Mouse (Mus musculus) heart, embryonic 15.5 days (tissue): ENCODE results near the gene Pax3. TPM values are rescaled to one million over a fixed set of nuclear protein-coding genes. Genes with fewer than 3 reads are reported as not detected.

Source experiments
- ATAC-seq: fragments of 200-750 bp; cut with Nextera tagmentation; replicated peaks from 2 replicates; pipeline ENCODE4 v1.8.0; 2017; ENCODE audit warnings: low read depth, moderate TSS enrichment; ENCODE audit not compliant: insufficient number of reproducible peaks, insufficient read depth, low FRiP score
- H3K27ac ChIP-seq: fragments of 300-500 bp; sonication (generic); 2 replicates; pipeline ENCODE4 v1.5.1; 2015; ENCODE audit warnings: mild to moderate bottlenecking, inconsistent platforms
- H3K27me3 ChIP-seq: fragments of 300-500 bp; sonication (generic); 2 replicates; pipeline ENCODE4 v1.6.1; 2015; ENCODE audit warnings: inconsistent platforms
- H3K36me3 ChIP-seq: fragments of 300-500 bp; sonication (generic); 2 replicates; pipeline ENCODE4 v1.6.1; 2015; ENCODE audit warnings: mild to moderate bottlenecking, inconsistent platforms
- H3K4me1 ChIP-seq: fragments of 300-500 bp; sonication (generic); replicated peaks from 2 replicates; pipeline ENCODE4 v1.6.1; 2015; ENCODE audit warnings: inconsistent platforms
- H3K4me2 ChIP-seq: fragments of 300-500 bp; sonication (generic); 2 replicates; pipeline ENCODE4 v1.6.1; 2015; ENCODE audit warnings: inconsistent platforms, mild to moderate bottlenecking, moderate library complexity
- H3K4me3 ChIP-seq: fragments of 300-500 bp; sonication (generic); 2 replicates; pipeline ENCODE4 v1.5.1; 2015; ENCODE audit warnings: mild to moderate bottlenecking, inconsistent platforms
- H3K9ac ChIP-seq: fragments of 300-500 bp; sonication (generic); 2 replicates; pipeline ENCODE4 v1.6.1; 2015; ENCODE audit warnings: mild to moderate bottlenecking, inconsistent platforms
- H3K9me3 ChIP-seq: fragments of 300-500 bp; sonication (generic); replicated peaks from 2 replicates; pipeline ENCODE4 v1.6.1; 2016; ENCODE audit warnings: inconsistent platforms
- WGBS: fragments of 180-500 bp; shearing (Covaris S2); methylation state at CpG from one replicate; pipeline ENCODE4 v1.1.7; 2015; ENCODE audit warnings: mixed read lengths; 5-methylcytosine and 5-hydroxymethylcytosine counted together
- polyA plus RNA-seq: library from polyadenylated mRNA; unstranded; fragments of >200 nt; fragmentation: Nextera tagmentation; extraction: Ambion mirVana; gene quantifications from 2 replicates; pipeline ENCODE4 v1.2.1, GENCODE M21; 2015

Gene Pax3
- polyA plus RNA-seq, 1 experiment from 2014 or later, result 0.15 TPM

GRCm38 (mm10) chr1:78129267-78129666, 67.7 kb downstream of the Pax3 start:
- no peak overlapping the region for H3K27ac ChIP-seq
- no peaks in the 10 kb centered on the region for H3K4me1 ChIP-seq
- WGBS, result 47% methylated on average over 5 of the region's 5 CpGs
- H3K36me3 ChIP-seq, result no peaks in the 10 kb centered on the region
- no peak overlapping the region for H3K4me3 ChIP-seq
- no peaks in the 10 kb centered on the region for H3K9me3 ChIP-seq
- H3K27me3 ChIP-seq, result peaks cover 2% of the 10 kb centered on the region; the same call in 1 of the 2 replicates
- ATAC-seq, result no peak
- no peak overlapping the region for H3K4me2 ChIP-seq
- no peak overlapping the region for H3K9ac ChIP-seq

GRCm38 (mm10) chr1:78119899-78120560, 76.9 kb downstream of the Pax3 start:
- no peaks in the 10 kb centered on the region for H3K9me3 ChIP-seq
- H3K4me2 ChIP-seq, result no peak overlapping the region
- no peak overlapping the region for H3K27ac ChIP-seq
- no peak overlapping the region for H3K9ac ChIP-seq
- WGBS, result 18% methylated on average over 10 of the region's 10 CpGs
- H3K27me3 ChIP-seq, result 0 out of 2 replicates have a peak, but pooled peaks cover 9% of the 10 kb centered on the region
- H3K4me1 ChIP-seq, result no peaks in the 10 kb centered on the region
- H3K4me3 ChIP-seq, result no peak overlapping the region
- H3K36me3 ChIP-seq, result no peaks in the 10 kb centered on the region
- ATAC-seq, result no peak

GRCm38 (mm10) chr1:78116046-78116445, 80.9 kb downstream of the Pax3 start:
- H3K4me1 ChIP-seq, result no peaks in the 10 kb centered on the region
- H3K4me2 ChIP-seq, result no peak overlapping the region
- H3K9me3 ChIP-seq, result no peaks in the 10 kb centered on the region
- no peak overlapping the region for H3K27ac ChIP-seq
- H3K4me3 ChIP-seq, result no peak overlapping the region
- 77% methylated on average over 3 of the region's 3 CpGs for WGBS
- no peaks in the 10 kb centered on the region for H3K36me3 ChIP-seq
- no peak overlapping the region for H3K9ac ChIP-seq
- H3K27me3 ChIP-seq, result peaks cover 6% of the 10 kb centered on the region; the same call in 1 of the 2 replicates
- ATAC-seq, result no peak

- H3K27ac ChIP-seq, result no peak overlapping the region
- H3K9ac ChIP-seq, result no peak overlapping the region
- no peak overlapping the region for H3K4me3 ChIP-seq
- no peak for ATAC-seq
- WGBS, result 36% methylated on average over 6 of the region's 6 CpGs
- no peaks in the 10 kb centered on the region for H3K36me3 ChIP-seq
- H3K4me2 ChIP-seq, result no peak overlapping the region
- H3K4me1 ChIP-seq, result no peaks in the 10 kb centered on the region
- no peaks in the 10 kb centered on the region; the same call in 1 of the 2 replicates for H3K27me3 ChIP-seq
- no peaks in the 10 kb centered on the region for H3K9me3 ChIP-seq
These were observed 86.6 kb downstream of the Pax3 start for GRCm38 (mm10) chr1:78110311-78110710.

- Histone ChIP-seq H3K4me2 (no peak overlapping the region), H3K27me3 (no peaks in the 10 kb centered on the region), H3K4me3 (no peak overlapping the region), H3K4me1 (no peaks in the 10 kb centered on the region), H3K9me3 (no peaks in the 10 kb centered on the region), H3K36me3 (no peaks in the 10 kb centered on the region), H3K27ac (no peak overlapping the region), H3K9ac (no peak overlapping the region)
- WGBS, result 53% methylated on average over 7 of the region's 7 CpGs
- ATAC-seq, result no peak
These were observed 93.4 kb downstream of the Pax3 start for GRCm38 (mm10) chr1:78103511-78103910.

- H3K4me2 ChIP-seq, result no peak overlapping the region
- no peaks in the 10 kb centered on the region for H3K4me1 ChIP-seq
- no peak overlapping the region for H3K4me3 ChIP-seq
- no peak overlapping the region for H3K27ac ChIP-seq
- ATAC-seq, result no peak
- no peaks in the 10 kb centered on the region for H3K9me3 ChIP-seq
- H3K9ac ChIP-seq, result no peak overlapping the region
- H3K27me3 ChIP-seq, result no peaks in the 10 kb centered on the region
- no peaks in the 10 kb centered on the region for H3K36me3 ChIP-seq
- WGBS, result 87% methylated on average over 4 of the region's 4 CpGs
These were observed 103.3 kb downstream of the Pax3 start for GRCm38 (mm10) chr1:78093619-78094018.

GRCm38 (mm10) chr1:78088646-78089045, 108.3 kb downstream of the Pax3 start:
- 68% methylated on average over 2 of the region's 2 CpGs for WGBS

GRCm38 (mm10) chr1:78081761-78082160, 115.2 kb downstream of the Pax3 start:
- Histone ChIP-seq H3K4me3 (no peak overlapping the region), H3K9me3 (no peaks in the 10 kb centered on the region), H3K27ac (no peak overlapping the region), H3K9ac (no peak overlapping the region), H3K27me3 (no peaks in the 10 kb centered on the region), H3K4me2 (no peak overlapping the region), H3K4me1 (no peaks in the 10 kb centered on the region), H3K36me3 (no peaks in the 10 kb centered on the region)
- no peak for ATAC-seq
- WGBS, result 55% methylated on average over 18 of the region's 18 CpGs

More at GRCm38 (mm10) chr1:78088646-78089045, 108.3 kb downstream of the Pax3 start:
- ATAC-seq, result no peak
- H3K27ac ChIP-seq, result no peak overlapping the region
- no peak overlapping the region for H3K4me2 ChIP-seq
- no peak overlapping the region for H3K4me3 ChIP-seq
- H3K4me1 ChIP-seq, result no peaks in the 10 kb centered on the region
- no peaks in the 10 kb centered on the region for H3K9me3 ChIP-seq
- H3K27me3 ChIP-seq, result no peaks in the 10 kb centered on the region; the same call in 1 of the 2 replicates
- no peaks in the 10 kb centered on the region for H3K36me3 ChIP-seq
- no peak overlapping the region for H3K9ac ChIP-seq

- no peak overlapping the region for H3K27ac ChIP-seq
- 51% methylated on average over 5 of the region's 5 CpGs for whole genome bisulfite sequencing
- H3K9ac ChIP-seq, result no peak overlapping the region
- H3K9me3 ChIP-seq, result no peaks in the 10 kb centered on the region
- no peak overlapping the region for H3K4me3 ChIP-seq
- ATAC-seq, result no peak
- H3K36me3 ChIP-seq, result no peaks in the 10 kb centered on the region
- no peaks in the 10 kb centered on the region for H3K4me1 ChIP-seq
- no peaks in the 10 kb centered on the region for H3K27me3 ChIP-seq
- H3K4me2 ChIP-seq, result no peak overlapping the region
These were observed 136.1 kb downstream of the Pax3 start for GRCm38 (mm10) chr1:78060850-78061249.

GRCm38 (mm10) chr1:78057939-78058338, 139.0 kb downstream of the Pax3 start:
- ATAC-seq, result no peak
- H3K9me3 ChIP-seq, result no peaks in the 10 kb centered on the region
- H3K27me3 ChIP-seq, result no peaks in the 10 kb centered on the region
- no peak overlapping the region for H3K9ac ChIP-seq
- no peak overlapping the region for H3K4me3 ChIP-seq
- no peaks in the 10 kb centered on the region for H3K36me3 ChIP-seq
- WGBS, result 40% methylated on average over 4 of the region's 4 CpGs
- no peak overlapping the region for H3K4me2 ChIP-seq
- no peaks in the 10 kb centered on the region for H3K4me1 ChIP-seq
- no peak overlapping the region for H3K27ac ChIP-seq

- WGBS, result 68% methylated on average over 6 of the region's 6 CpGs
- H3K4me3 ChIP-seq, result no peak overlapping the region
- no peak overlapping the region for H3K27ac ChIP-seq
- no peak for ATAC-seq
- H3K4me1 ChIP-seq, result no peaks in the 10 kb centered on the region
- H3K4me2 ChIP-seq, result no peak overlapping the region
- no peaks in the 10 kb centered on the region for H3K9me3 ChIP-seq
- no peak overlapping the region for H3K9ac ChIP-seq
- no peaks in the 10 kb centered on the region for H3K27me3 ChIP-seq
- no peaks in the 10 kb centered on the region for H3K36me3 ChIP-seq
These were observed 143.3 kb downstream of the Pax3 start for GRCm38 (mm10) chr1:78053677-78054076.
